Mouse (Mus musculus): ENCODE results near the gene Prss12.
"Not testable (repeated sequence)": the region's sequence is repeated elsewhere in the genome, so short reads cannot be mapped to it uniquely, and the experiment has no call there.

The Prss12 gene

GRCm38 (mm10) chr3:123481266-123481665 is 34.6 kb downstream of the Prss12 start:
- no peak for DNase-seq

- no peak for DNase-seq
Observed at GRCm38 (mm10) chr3:123491814-123492213, 45.1 kb downstream of the Prss12 start.

- DNase-seq: no peak
Observed at GRCm38 (mm10) chr3:123493163-123493562, 46.5 kb downstream of the Prss12 start.

- no peak for DNase-seq
Observed at GRCm38 (mm10) chr3:123495088-123495487, 48.4 kb downstream of the Prss12 start.

GRCm38 (mm10) chr3:123498787-123499186 is 52.1 kb downstream of the Prss12 start:
- no peak for DNase-seq

GRCm38 (mm10) chr3:123501798-123502197 is 55.1 kb downstream of the Prss12 start:
- DNase-seq: not testable (repeated sequence)

- no peak for DNase-seq
Observed at GRCm38 (mm10) chr3:123503943-123504342, 57.2 kb downstream of the Prss12 start.

GRCm38 (mm10) chr3:123504783-123505182 is 58.1 kb downstream of the Prss12 start:
- no peak for DNase-seq

- DNase-seq: peak; percentile 58 to 60
Observed at GRCm38 (mm10) chr3:123505778-123506667, 59.3 kb downstream of the Prss12 start.

- DNase-seq: no peak
Observed at GRCm38 (mm10) chr3:123506699-123507662, 60.3 kb downstream of the Prss12 start.

- DNase-seq: no peak
Observed at GRCm38 (mm10) chr3:123507663-123508055, 60.9 kb downstream of the Prss12 start.

GRCm38 (mm10) chr3:123508056-123508674 is 61.5 kb downstream of the Prss12 start:
- peak; percentile 99 for DNase-seq

GRCm38 (mm10) chr3:123508675-123509376 is 62.1 kb downstream of the Prss12 start:
- DNase-seq: peak in 1 of 2 experiments; percentile 23

- no peak for DNase-seq
Observed at GRCm38 (mm10) chr3:123511818-123512217, 65.1 kb downstream of the Prss12 start.

- DNase-seq: no peak
Observed at GRCm38 (mm10) chr3:123514886-123515285, 68.2 kb downstream of the Prss12 start.

GRCm38 (mm10) chr3:123515600-123516359 is 69.1 kb downstream of the Prss12 start:
- peak in 1 of 2 experiments; percentile 80 for DNase-seq

- peak; percentile 41 to 60 for DNase-seq
Observed at GRCm38 (mm10) chr3:123516784-123517183, 70.1 kb downstream of the Prss12 start.

- DNase-seq: no peak
Observed at GRCm38 (mm10) chr3:123526313-123527067, 79.8 kb downstream of the Prss12 start.

- peak; percentile 35 to 53 for DNase-seq
Observed at GRCm38 (mm10) chr3:123527806-123528507, 81.2 kb downstream of the Prss12 start.

GRCm38 (mm10) chr3:123531124-123531523 is 84.4 kb downstream of the Prss12 start:
- DNase-seq: no peak

Data from kidney, postnatal 25 days (tissue).